Mouse (Mus musculus): ENCODE results near the gene Abcb5. TPM values are rescaled to one million over a fixed set of nuclear protein-coding genes. Genes with fewer than 3 reads are reported as not detected.

Gene Abcb5
- polyA plus RNA-seq, 1 experiment from 2014 or later, result not detected

DNA sequence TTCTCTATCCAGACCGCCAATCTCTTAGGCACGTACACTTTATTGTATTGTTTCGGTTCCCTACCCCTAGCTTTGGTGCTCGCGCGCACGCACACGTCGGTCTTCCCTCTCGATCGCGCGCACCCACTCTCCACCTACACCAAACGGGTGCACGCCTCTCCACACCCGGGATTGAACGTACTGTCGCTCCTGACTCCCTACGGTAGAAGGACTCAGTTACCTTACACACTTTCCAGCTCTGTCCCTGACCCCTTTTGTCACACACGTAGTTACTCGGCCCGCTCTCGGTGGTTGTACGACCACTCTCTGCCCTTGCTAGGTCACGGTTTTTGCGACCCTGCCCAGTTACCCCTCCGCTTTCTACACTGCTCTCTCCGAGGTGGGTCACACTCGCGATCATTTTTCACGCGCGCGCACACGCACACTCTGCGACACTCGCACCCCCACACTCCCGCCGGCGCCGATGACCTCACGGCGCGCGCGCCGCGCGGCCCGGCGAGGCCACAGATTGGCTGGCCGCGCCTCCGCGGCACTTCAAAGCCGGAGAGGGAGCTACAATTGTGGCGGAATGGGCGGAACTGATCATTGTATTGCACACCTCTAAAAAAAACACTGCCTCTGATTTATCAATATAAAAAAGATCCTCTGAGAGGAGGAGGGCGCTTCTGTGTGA lies 119.4 kb downstream of the Abcb5 start:
- no peaks in the 10 kb centered on the region for H3K9me3 ChIP-seq
- peak overlapping the region; percentile 46 for H3K4me3 ChIP-seq (replicated peaks)
- H3K4me1 ChIP-seq (replicated peaks), result peaks cover 44% of the 10 kb centered on the region
- peak overlapping the region; percentile 63 for H3K4me2 ChIP-seq (replicated peaks)
- peak overlapping the region; percentile 67 for H3K9ac ChIP-seq (replicated peaks)
- under 1% methylated on average over 59 of the region's 59 CpGs for WGBS
- H3K36me3 ChIP-seq, result no peaks in the 10 kb centered on the region
- H3K27ac ChIP-seq, result peak overlapping the region; percentile 71
- peaks cover 91% of the 10 kb centered on the region for H3K27me3 ChIP-seq
- ATAC-seq, result peak; percentile 59

DNA sequence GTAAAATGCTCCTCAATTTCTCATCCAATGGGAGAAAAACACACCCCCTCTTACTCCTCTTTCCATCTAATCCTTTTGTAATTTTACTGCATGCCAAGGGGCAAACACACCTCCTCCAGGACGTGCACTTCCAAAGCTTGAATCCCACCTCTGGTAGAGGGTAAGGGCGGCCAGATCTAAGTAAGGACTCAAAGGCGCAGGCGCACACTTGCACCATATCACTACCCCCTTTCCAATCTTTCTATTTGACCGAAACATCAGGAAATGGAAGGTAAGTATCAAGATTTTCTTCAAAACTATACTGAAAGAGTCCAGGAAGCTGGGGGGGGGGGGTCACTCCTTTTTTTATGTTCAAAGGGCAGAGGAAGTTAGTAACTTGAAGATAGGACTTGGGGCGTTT lies 120.0 kb downstream of the Abcb5 start, which contains the start of gene Sp8:
Sp8 (plus strand) TSS at position 109 of the 400 bp plus-strand sequence.
- Histone ChIP-seq H3K27me3 (peaks cover 94% of the 10 kb centered on the region), H3K4me3 (replicated peaks) (peak within 1 kb of the TSS; percentile 46), H3K9ac (replicated peaks) (peak within 1 kb of the TSS; percentile 67), H3K4me1 (replicated peaks) (peaks cover 44% of the 10 kb centered on the region), H3K27ac (peak within 1 kb of the TSS; percentile 71), H3K4me2 (replicated peaks) (peak within 1 kb of the TSS; percentile 63), H3K36me3 (no peaks in the 10 kb centered on the region), H3K9me3 (no peaks in the 10 kb centered on the region)
- 1% methylated on average over 6 of the region's 6 CpGs for WGBS
- ATAC-seq, result no peak

DNA sequence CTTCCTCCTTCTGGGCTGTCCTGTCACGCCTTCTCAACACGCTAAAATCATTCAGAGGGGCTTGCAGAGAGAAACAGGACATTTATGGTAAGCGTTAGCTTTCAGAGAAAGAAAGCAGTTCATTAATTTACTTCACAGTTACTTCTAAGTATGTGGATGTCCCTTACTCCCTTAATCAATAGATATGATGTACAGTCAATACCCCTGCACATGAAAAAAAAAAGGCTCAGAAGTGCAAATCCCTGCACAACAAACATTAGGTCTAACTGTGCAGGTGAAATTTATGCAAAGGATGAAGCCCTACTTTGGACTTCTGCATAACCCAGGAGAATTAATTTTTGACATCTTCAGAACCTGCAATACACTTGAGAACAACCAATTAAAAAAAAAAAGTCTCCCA lies 120.9 kb downstream of the Abcb5 start:
- Histone ChIP-seq H3K27me3 (peaks cover 98% of the 10 kb centered on the region), H3K4me1 (replicated peaks) (peaks cover 44% of the 10 kb centered on the region), H3K9ac (replicated peaks) (no peak overlapping the region), H3K4me3 (replicated peaks) (no peak overlapping the region), H3K27ac (no peak overlapping the region), H3K36me3 (no peaks in the 10 kb centered on the region), H3K4me2 (replicated peaks) (no peak overlapping the region), H3K9me3 (no peaks in the 10 kb centered on the region)
- ATAC-seq, result no peak
- 4% methylated on average over 3 of the region's 3 CpGs for WGBS

DNA sequence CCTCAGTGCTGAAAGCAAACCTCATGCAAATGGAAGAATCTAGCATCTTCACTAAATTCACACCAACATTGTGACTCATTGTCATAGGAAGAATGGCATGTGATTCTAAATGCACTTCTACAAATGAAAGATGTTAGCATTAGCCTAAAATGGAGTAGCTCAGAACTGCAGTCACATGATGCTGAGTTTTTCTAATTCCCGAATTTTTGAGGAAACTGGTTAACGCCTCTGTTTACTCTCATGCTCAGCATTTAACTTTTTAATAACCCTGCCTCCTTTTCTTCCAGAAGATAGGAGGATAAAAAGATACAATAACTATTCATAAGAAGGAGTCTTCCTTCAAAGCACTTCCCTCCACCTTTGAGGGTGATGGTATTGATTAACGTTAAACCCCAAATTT lies 121.4 kb downstream of the Abcb5 start:
- Histone ChIP-seq H3K27me3 (peaks cover 98% of the 10 kb centered on the region), H3K9me3 (no peaks in the 10 kb centered on the region), H3K9ac (replicated peaks) (no peak overlapping the region), H3K27ac (no peak overlapping the region), H3K4me2 (replicated peaks) (no peak overlapping the region), H3K36me3 (no peaks in the 10 kb centered on the region), H3K4me1 (replicated peaks) (peaks cover 43% of the 10 kb centered on the region), H3K4me3 (replicated peaks) (no peak overlapping the region)
- ATAC-seq, result no peak
- 14% methylated on average over 3 of the region's 3 CpGs for WGBS

DNA sequence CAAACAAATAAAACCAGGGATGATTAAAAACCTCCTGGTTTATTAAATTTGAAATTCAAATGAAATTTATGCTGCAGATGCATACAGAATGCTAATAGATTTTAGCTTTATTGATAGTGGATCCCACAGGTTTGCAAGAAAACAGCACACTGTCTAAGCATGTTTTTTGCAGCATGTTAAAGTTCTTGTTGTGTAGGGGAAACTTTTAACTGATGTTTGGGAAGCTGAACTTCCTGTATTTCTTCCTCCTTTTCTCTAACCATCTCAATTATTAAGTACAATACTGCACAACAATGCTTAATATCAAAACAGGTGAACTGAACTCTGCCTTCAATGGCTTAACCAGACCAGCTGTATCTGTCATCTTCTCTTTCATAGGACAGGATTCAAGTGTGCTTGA lies 122.1 kb downstream of the Abcb5 start:
- H3K27ac ChIP-seq, result no peak overlapping the region
- H3K27me3 ChIP-seq, result peaks cover 98% of the 10 kb centered on the region
- no peaks in the 10 kb centered on the region for H3K9me3 ChIP-seq
- H3K4me2 ChIP-seq (replicated peaks), result 0 out of 2 replicates have a peak overlapping the region, but pooled peaks have one; percentile 52
- ATAC-seq, result no peak
- no peak overlapping the region for H3K9ac ChIP-seq (replicated peaks)
- peaks cover 36% of the 10 kb centered on the region for H3K4me1 ChIP-seq (replicated peaks)
- no peak overlapping the region for H3K4me3 ChIP-seq (replicated peaks)
- H3K36me3 ChIP-seq, result no peaks in the 10 kb centered on the region

DNA sequence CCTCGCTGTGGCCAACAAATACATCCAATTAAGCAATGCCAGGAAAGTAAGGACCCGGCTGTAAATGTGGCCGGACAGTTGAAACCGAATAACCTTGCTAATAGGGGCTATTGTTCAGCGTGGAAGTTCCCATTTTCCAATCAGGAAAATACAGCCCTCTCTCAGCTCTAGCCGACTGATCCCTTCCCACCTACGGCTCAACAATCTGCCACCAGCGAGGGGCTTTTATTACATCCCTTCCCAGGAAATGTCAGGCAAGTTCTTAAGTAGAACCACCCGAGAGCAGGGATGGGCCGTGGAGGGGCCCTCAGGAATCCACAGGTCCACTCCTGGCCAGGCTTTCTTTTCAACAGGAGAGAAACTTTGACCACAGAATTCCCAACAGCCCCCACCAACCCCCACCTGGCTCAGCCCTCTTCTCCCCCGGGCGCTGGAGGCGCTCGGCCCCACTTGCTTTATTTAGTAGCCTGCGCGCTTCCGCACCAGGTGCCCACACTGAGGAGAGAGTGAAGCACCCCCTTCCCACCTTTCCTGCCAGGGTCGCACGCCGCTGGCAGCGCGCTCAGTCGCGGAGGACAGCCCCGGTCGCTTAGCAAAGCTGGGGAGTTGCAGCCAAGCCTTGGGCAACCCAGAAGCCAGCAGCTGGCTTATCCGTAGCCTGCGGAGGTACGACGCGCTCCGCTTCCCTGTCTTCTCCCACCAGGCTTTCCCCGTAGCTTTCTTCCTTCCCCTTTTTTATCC lies 123.4 kb downstream of the Abcb5 start:
- Histone ChIP-seq H3K4me2 (replicated peaks) (peak overlapping the region; percentile 52), H3K4me1 (replicated peaks) (peaks cover 23% of the 10 kb centered on the region), H3K9ac (replicated peaks) (peak overlapping the region; percentile 55), H3K27me3 (peaks cover 98% of the 10 kb centered on the region), H3K27ac (no peak overlapping the region), H3K9me3 (no peaks in the 10 kb centered on the region), H3K4me3 (replicated peaks) (peak overlapping the region; percentile 28), H3K36me3 (no peaks in the 10 kb centered on the region)
- peak; percentile 50 for ATAC-seq
- 0% methylated on average over 33 of the region's 33 CpGs for WGBS

DNA sequence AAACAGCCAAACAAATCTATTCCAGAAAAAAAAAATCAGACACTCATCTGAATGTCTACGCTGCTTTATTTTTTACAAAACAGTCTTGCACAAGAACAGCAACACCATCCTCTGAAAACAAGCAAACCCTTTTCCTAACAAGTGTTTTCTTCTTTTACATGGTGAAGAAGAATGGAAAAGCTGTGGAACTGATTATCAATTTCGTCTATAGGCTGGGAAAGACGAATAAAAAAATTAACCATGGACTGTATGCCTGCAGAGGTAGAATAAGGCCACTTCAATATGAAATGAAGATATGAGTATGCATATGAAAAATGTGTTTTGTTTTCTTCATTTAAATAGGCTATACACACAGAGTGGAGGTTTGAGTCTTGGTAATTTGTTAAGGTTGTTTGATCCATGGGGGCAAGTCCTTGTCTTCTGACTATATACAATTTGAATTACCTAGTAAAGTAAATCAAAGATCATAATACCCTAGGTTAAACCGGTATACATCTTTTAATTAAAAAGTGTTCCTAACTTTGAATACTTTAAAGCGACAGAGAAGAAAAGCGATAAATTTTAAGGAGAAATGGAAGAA lies 124.2 kb downstream of the Abcb5 start:
- Histone ChIP-seq H3K4me2 (replicated peaks) (no peak overlapping the region), H3K36me3 (no peaks in the 10 kb centered on the region), H3K27me3 (peaks cover 96% of the 10 kb centered on the region), H3K4me1 (replicated peaks) (peaks cover 23% of the 10 kb centered on the region), H3K9ac (replicated peaks) (no peak overlapping the region), H3K27ac (no peak overlapping the region), H3K9me3 (no peaks in the 10 kb centered on the region), H3K4me3 (replicated peaks) (no peak overlapping the region)
- ATAC-seq, result no peak
- 12% methylated on average over 6 of the region's 6 CpGs for WGBS

DNA sequence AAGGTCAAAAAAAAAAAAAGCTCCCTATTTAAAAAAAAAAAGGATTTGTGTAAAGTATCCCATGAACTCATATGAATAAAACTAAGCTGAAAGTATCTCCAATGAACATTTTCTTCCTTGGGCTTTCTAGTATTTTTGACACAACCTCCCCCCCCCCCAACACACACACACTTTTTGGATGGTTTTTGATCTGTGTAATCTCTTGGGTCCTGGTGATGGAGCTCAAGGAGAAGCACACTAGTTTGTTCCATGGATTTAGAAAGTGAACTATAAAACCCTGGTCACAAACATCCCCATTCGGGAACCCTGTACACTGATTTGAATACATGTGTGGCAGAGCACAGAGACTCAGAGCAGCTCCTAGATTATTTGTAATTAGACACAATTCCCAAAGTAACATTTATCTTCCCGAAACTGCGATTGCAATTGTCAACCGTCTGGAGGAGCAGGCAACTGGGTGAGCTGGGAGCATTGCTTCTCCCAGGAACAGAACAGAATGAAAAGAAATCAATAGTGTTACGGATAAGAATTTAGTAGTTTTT lies 124.8 kb downstream of the Abcb5 start:
- no peaks in the 10 kb centered on the region for H3K36me3 ChIP-seq
- no peak overlapping the region for H3K9ac ChIP-seq (replicated peaks)
- peaks cover 96% of the 10 kb centered on the region for H3K27me3 ChIP-seq
- no peak overlapping the region for H3K27ac ChIP-seq
- no peak overlapping the region for H3K4me3 ChIP-seq (replicated peaks)
- no peak overlapping the region for H3K4me2 ChIP-seq (replicated peaks)
- H3K4me1 ChIP-seq (replicated peaks), result peaks cover 23% of the 10 kb centered on the region
- 4% methylated on average over 5 of the region's 5 CpGs for WGBS
- ATAC-seq, result no peak
- H3K9me3 ChIP-seq, result no peaks in the 10 kb centered on the region

DNA sequence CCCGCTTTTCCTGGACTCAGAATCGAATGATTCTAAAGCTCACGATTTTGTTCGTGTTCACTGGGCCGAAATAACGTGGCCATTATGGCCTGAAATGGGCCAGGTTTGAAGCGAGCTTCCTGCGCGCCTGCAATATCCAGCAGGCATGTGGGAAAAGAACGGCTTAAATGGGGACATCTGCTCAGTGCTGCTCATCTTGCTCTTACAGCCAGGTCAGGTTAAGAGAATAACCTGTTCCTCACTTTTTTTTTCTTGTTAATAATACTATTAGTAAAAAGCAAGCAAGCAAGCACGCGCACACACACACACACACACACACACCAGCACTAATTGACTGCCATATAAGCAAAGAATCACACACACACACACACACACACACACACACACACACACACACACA lies 125.4 kb downstream of the Abcb5 start:
- H3K9ac ChIP-seq (replicated peaks), result no peak overlapping the region
- WGBS, result under 1% methylated on average over 12 of the region's 12 CpGs
- H3K4me1 ChIP-seq (replicated peaks), result peaks cover 21% of the 10 kb centered on the region
- no peak overlapping the region for H3K27ac ChIP-seq
- H3K27me3 ChIP-seq, result peaks cover 96% of the 10 kb centered on the region
- H3K4me2 ChIP-seq (replicated peaks), result no peak overlapping the region
- H3K4me3 ChIP-seq (replicated peaks), result no peak overlapping the region
- H3K36me3 ChIP-seq, result no peaks in the 10 kb centered on the region
- ATAC-seq, result no peak
- H3K9me3 ChIP-seq, result no peaks in the 10 kb centered on the region

DNA sequence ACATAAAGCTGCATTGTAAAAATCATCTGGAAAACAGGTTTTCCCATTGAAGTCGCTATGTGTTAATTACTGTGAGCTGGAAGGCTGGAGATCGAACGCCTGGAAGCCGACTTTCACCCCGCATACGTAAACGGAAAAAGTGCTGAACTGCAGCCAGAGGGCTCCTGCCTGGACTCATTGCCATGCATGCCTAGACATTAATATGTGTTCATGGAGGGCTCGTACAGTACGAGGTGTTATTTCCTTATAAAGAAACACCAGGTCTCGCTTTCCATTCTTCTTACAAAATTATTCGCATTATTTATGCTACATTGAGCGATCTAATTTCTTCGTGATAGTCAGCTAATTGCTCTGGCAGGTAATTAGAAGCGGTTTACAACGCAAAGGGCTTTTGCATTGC lies 125.9 kb downstream of the Abcb5 start:
- Histone ChIP-seq H3K4me2 (replicated peaks) (0 out of 2 replicates have a peak overlapping the region, but pooled peaks have one; percentile 11), H3K27me3 (peaks cover 93% of the 10 kb centered on the region), H3K4me3 (replicated peaks) (no peak overlapping the region), H3K27ac (no peak overlapping the region), H3K36me3 (no peaks in the 10 kb centered on the region), H3K4me1 (replicated peaks) (peaks cover 21% of the 10 kb centered on the region), H3K9ac (replicated peaks) (no peak overlapping the region), H3K9me3 (no peaks in the 10 kb centered on the region)
- WGBS, result under 1% methylated on average over 15 of the region's 15 CpGs
- no peak for ATAC-seq

DNA sequence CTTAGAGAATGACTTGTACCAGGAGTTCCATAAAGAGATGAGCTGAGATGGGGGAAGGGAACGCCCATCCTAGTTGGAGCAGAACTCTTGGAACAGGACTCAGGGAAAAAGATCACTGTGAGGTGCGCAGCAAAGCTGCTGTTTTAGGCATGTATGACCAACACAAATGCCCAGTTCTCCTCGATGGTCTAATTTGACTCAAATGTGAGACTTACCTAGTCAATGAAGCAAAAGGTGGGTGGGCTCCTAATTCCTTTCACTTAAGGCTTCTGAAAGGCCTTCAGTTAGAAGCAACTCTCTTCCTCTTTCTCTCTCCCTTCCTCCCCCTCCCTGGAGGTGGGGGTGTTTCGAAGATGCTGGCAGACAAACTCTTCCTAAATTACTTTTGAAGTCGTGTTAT lies 126.8 kb downstream of the Abcb5 start:
- 10% methylated on average over 5 of the region's 5 CpGs for WGBS
- H3K4me1 ChIP-seq (replicated peaks), result peaks cover 21% of the 10 kb centered on the region
- H3K9ac ChIP-seq (replicated peaks), result no peak overlapping the region
- no peak overlapping the region for H3K4me3 ChIP-seq (replicated peaks)
- no peak for ATAC-seq
- no peaks in the 10 kb centered on the region for H3K36me3 ChIP-seq
- peaks cover 91% of the 10 kb centered on the region for H3K27me3 ChIP-seq
- H3K4me2 ChIP-seq (replicated peaks), result no peak overlapping the region
- no peak overlapping the region for H3K27ac ChIP-seq
- no peaks in the 10 kb centered on the region for H3K9me3 ChIP-seq

DNA sequence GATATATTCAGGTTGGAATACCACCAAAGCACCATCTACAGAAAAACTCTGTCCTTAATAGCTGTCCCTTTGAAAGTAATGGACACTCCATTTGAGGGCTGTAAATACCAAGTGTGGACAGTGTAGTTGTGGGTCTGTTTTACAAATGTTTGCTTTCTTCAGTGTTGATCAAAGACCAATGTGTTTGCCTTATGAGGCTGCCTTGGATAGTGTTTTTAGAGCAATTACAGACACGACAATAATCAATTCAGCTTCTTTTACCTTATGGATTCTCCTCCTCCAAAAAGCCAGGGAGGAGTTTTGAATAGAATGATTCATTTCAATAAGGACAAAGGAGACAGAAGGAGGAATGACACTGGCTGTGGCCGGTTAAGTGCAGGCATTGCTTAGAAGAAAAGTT lies 128.0 kb downstream of the Abcb5 start:
- no peak for ATAC-seq
- peaks cover 21% of the 10 kb centered on the region for H3K4me1 ChIP-seq (replicated peaks)
- peaks cover 79% of the 10 kb centered on the region for H3K27me3 ChIP-seq
- H3K4me3 ChIP-seq (replicated peaks), result no peak overlapping the region
- no peak overlapping the region for H3K9ac ChIP-seq (replicated peaks)
- whole genome bisulfite sequencing, result 2% methylated on average over 2 of the region's 2 CpGs
- H3K4me2 ChIP-seq (replicated peaks), result no peak overlapping the region
- no peaks in the 10 kb centered on the region for H3K9me3 ChIP-seq
- no peaks in the 10 kb centered on the region for H3K36me3 ChIP-seq
- H3K27ac ChIP-seq, result no peak overlapping the region

All from midbrain, embryonic 13.5 days (tissue).